Mouse (Mus musculus): Measurements from ENCODE around the gene Mmadhc. TPM values are rescaled to one million over a fixed set of nuclear protein-coding genes. Genes with fewer than 3 reads are reported as not detected.

Gene Mmadhc
- total RNA-seq (2021) = 10 to 100 TPM; 58.5 to 58.6 TPM

- peak; percentile 92 for DNase-seq
- intact Hi-C loops (cut with DNase I) = no loop called here
Observed at GRCm38 (mm10) chr2:50296109-50296986, at the start of gene Mmadhc. TSS of gene Mmadhc (minus strand) at chr2:50296801.

GRCm38 (mm10) chr2:50343598-50343997 lies 47.0 kb upstream of the Mmadhc start:
- intact Hi-C loops (cut with DNase I) = no loop called here
- no peak for DNase-seq

GRCm38 (mm10) chr2:50339061-50339460 lies 42.5 kb upstream of the Mmadhc start:
- intact Hi-C loops (cut with DNase I) = no loop called here
- no peak for DNase-seq

- DNase-seq = no peak
- intact Hi-C loops (cut with DNase I) = no loop called here
Observed at GRCm38 (mm10) chr2:50337596-50337995, 41.0 kb upstream of the Mmadhc start.

- DNase-seq = peak; percentile 19
- intact Hi-C loops (cut with DNase I) = no loop called here
Observed at GRCm38 (mm10) chr2:50331716-50332270, 35.2 kb upstream of the Mmadhc start.

GRCm38 (mm10) chr2:50328181-50328580 lies 31.6 kb upstream of the Mmadhc start:
- intact Hi-C loops (cut with DNase I) = no loop called here
- no peak for DNase-seq

GRCm38 (mm10) chr2:50324799-50325198 lies 28.2 kb upstream of the Mmadhc start:
- DNase-seq = no peak
- intact Hi-C loops (cut with DNase I) = no loop called here

GRCm38 (mm10) chr2:50306663-50307320 lies 10.2 kb upstream of the Mmadhc start:
- DNase-seq = peak; percentile 58
- intact Hi-C loops (cut with DNase I) = loop anchor here (2.0 to 5.0 kb wide), 2 partner anchors 841 to 1608 kb away; partner anchors contain the start of gene Rnd3

GRCm38 (mm10) chr2:50304824-50305577 lies 8.4 kb upstream of the Mmadhc start:
- intact Hi-C loops (cut with DNase I) = loop anchor here (5.0 kb wide), 1 partner anchor 842 kb away; the partner anchor contains the start of gene Rnd3
- no peak for DNase-seq

GRCm38 (mm10) chr2:50296987-50297350 lies 368 bp upstream of the Mmadhc start:
- DNase-seq = no peak
- intact Hi-C loops (cut with DNase I) = no loop called here

- intact Hi-C loops (cut with DNase I) = no loop called here
Observed at GRCm38 (mm10) chr2:50295562-50295961, 1.0 kb downstream of the Mmadhc start.

GRCm38 (mm10) chr2:50294084-50294483 lies 2.5 kb downstream of the Mmadhc start:
- intact Hi-C loops (cut with DNase I) = no loop called here
- DNase-seq = no peak

More at GRCm38 (mm10) chr2:50295562-50295961, 1.0 kb downstream of the Mmadhc start:
- DNase-seq = no peak

- no peak for DNase-seq
- intact Hi-C loops (cut with DNase I) = no loop called here
Observed at GRCm38 (mm10) chr2:50293572-50293971, 3.0 kb downstream of the Mmadhc start.

- intact Hi-C loops (cut with DNase I) = no loop called here
- no peak for DNase-seq
Observed at GRCm38 (mm10) chr2:50291901-50292300, 4.7 kb downstream of the Mmadhc start.

GRCm38 (mm10) chr2:50290754-50291153 lies 5.8 kb downstream of the Mmadhc start:
- DNase-seq = no peak
- intact Hi-C loops (cut with DNase I) = no loop called here

- no peak for DNase-seq
- intact Hi-C loops (cut with DNase I) = no loop called here
Observed at GRCm38 (mm10) chr2:50284781-50285180, 11.8 kb downstream of the Mmadhc start.

GRCm38 (mm10) chr2:50284040-50284439 lies 12.6 kb downstream of the Mmadhc start:
- intact Hi-C loops (cut with DNase I) = no loop called here
- no peak for DNase-seq

GRCm38 (mm10) chr2:50276715-50277114 lies 19.9 kb downstream of the Mmadhc start:
- intact Hi-C loops (cut with DNase I) = no loop called here

GRCm38 (mm10) chr2:50273415-50273814 lies 23.2 kb downstream of the Mmadhc start:
- intact Hi-C loops (cut with DNase I) = loop anchor here (2.0 kb wide), 1 partner anchor 509 kb away; no protein-coding TSS in a partner anchor
- no peak for DNase-seq

More at GRCm38 (mm10) chr2:50276715-50277114, 19.9 kb downstream of the Mmadhc start:
- no peak for DNase-seq

- intact Hi-C loops (cut with DNase I) = loop anchor here (2.0 kb wide), 1 partner anchor 507 kb away; no protein-coding TSS in a partner anchor
- no peak for DNase-seq
Observed at GRCm38 (mm10) chr2:50272165-50272564, 24.4 kb downstream of the Mmadhc start.
